Mouse (Mus musculus): ENCODE results near the gene Mecom. TPM values are rescaled to one million over a fixed set of nuclear protein-coding genes. Genes with fewer than 3 reads are reported as not detected.

The Mecom gene
- polyA plus RNA-seq, 1 experiment from 2014 or later = 2.4 TPM

- Histone ChIP-seq H3K4me3 (no peak overlapping the region), H3K4me1 (no peaks in the 10 kb centered on the region), H3K36me3 (no peaks in the 10 kb centered on the region), H3K4me2 (replicated peaks) (no peak overlapping the region), H3K9me3 (no peaks in the 10 kb centered on the region), H3K27ac (replicated peaks) (no peak overlapping the region), H3K27me3 (no peaks in the 10 kb centered on the region), H3K9ac (replicated peaks) (no peak overlapping the region)
- 35% methylated on average over 4 of the region's 4 CpGs for WGBS
- ATAC-seq (replicated peaks) = no peak
These were observed 261.3 kb downstream of the Mecom start for GRCm38 (mm10) chr3:30286529-30286928.

GRCm38 (mm10) chr3:30284094-30284493, 263.7 kb downstream of the Mecom start:
- 69% methylated on average over 4 of the region's 4 CpGs for WGBS
- Histone ChIP-seq H3K27me3 (no peaks in the 10 kb centered on the region), H3K36me3 (no peaks in the 10 kb centered on the region), H3K4me1 (no peaks in the 10 kb centered on the region), H3K4me3 (no peak overlapping the region), H3K9me3 (no peaks in the 10 kb centered on the region), H3K27ac (replicated peaks) (no peak overlapping the region), H3K9ac (replicated peaks) (no peak overlapping the region), H3K4me2 (replicated peaks) (no peak overlapping the region)
- no peak for ATAC-seq (replicated peaks)

DNA sequence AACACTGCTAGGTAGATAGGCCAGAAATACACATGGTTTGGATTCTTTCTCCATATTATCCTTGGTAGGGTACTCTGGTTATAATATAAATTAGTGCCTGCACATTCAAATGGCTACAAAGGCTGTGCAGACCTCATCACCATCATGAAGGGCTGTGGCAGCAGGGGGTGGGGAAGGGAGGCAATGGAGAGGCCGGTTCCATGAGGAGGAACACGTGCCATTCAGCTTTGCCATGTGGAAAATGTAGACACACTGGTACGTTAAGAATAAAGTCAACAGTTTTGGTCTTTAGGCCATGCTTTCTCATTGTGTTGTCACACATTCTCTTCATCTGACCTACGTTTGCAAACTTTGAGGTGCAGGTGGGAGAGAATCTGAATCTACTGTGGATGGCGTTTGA, 264.2 kb downstream of the Mecom start:
- Histone ChIP-seq H3K4me2 (replicated peaks) (no peak overlapping the region), H3K9ac (replicated peaks) (no peak overlapping the region), H3K4me1 (no peaks in the 10 kb centered on the region), H3K27ac (replicated peaks) (no peak overlapping the region), H3K27me3 (no peaks in the 10 kb centered on the region), H3K36me3 (no peaks in the 10 kb centered on the region), H3K4me3 (no peak overlapping the region), H3K9me3 (no peaks in the 10 kb centered on the region)
- ATAC-seq (replicated peaks) = no peak
- WGBS = 84% methylated on average over 5 of the region's 5 CpGs

DNA sequence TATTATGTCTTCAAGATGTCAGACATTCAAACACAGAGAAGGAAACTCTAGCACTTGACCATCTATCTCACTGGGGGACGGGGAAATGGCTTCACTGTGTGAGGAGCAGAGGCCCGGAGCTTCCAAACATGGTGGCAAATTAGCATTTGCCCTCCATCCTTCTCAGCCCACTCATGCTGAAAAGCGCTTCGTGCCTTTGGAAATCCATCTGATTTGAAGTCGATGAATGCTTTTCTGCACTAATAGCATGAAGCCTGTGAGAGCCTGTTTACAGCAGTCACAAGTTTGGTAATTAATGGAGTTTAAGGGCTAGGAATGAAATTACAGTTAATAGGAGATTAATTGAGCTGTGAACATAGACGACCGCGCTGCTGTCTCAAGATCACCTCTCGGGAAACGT, 270.2 kb downstream of the Mecom start:
- 28% methylated on average over 10 of the region's 10 CpGs for WGBS
- H3K36me3 ChIP-seq = no peaks in the 10 kb centered on the region
- no peak for ATAC-seq (replicated peaks)
- no peak overlapping the region for H3K4me3 ChIP-seq
- H3K4me2 ChIP-seq (replicated peaks) = no peak overlapping the region
- H3K9me3 ChIP-seq = no peaks in the 10 kb centered on the region
- H3K9ac ChIP-seq (replicated peaks) = no peak overlapping the region
- H3K27ac ChIP-seq (replicated peaks) = no peak overlapping the region
- no peaks in the 10 kb centered on the region for H3K27me3 ChIP-seq
- H3K4me1 ChIP-seq = no peaks in the 10 kb centered on the region

- Histone ChIP-seq H3K27ac (replicated peaks) (no peak overlapping the region), H3K4me1 (no peaks in the 10 kb centered on the region), H3K9ac (replicated peaks) (no peak overlapping the region), H3K27me3 (no peaks in the 10 kb centered on the region), H3K9me3 (no peaks in the 10 kb centered on the region), H3K36me3 (no peaks in the 10 kb centered on the region), H3K4me3 (no peak overlapping the region), H3K4me2 (replicated peaks) (no peak overlapping the region)
- no peak for ATAC-seq (replicated peaks)
- 57% methylated on average over 8 of the region's 8 CpGs for WGBS
These were observed 271.7 kb downstream of the Mecom start for GRCm38 (mm10) chr3:30276099-30276498.

DNA sequence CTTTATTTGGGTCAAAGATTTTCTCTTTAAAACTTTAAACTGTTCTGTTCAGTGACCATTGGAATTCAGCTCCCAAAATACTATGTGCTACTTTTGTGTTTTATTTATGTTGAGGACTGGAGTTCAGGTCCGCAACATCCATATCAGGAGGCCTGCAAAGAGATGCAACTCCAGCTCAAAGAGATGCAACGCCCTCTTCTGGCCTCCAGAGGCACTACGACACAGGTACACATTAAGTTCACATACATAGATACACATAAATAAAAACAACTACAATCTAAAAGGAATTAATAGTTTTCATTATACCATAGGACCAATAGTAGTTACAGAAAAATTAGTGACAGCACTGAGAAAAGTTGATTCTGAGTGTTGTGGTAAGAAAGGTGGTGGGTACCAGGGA, 278.6 kb downstream of the Mecom start:
- no peak overlapping the region for H3K4me3 ChIP-seq
- whole genome bisulfite sequencing = 64% methylated on average over 3 of the region's 3 CpGs
- no peak overlapping the region for H3K4me2 ChIP-seq (replicated peaks)
- no peaks in the 10 kb centered on the region for H3K27me3 ChIP-seq
- no peaks in the 10 kb centered on the region for H3K4me1 ChIP-seq
- H3K9ac ChIP-seq (replicated peaks) = no peak overlapping the region
- no peaks in the 10 kb centered on the region for H3K9me3 ChIP-seq
- no peaks in the 10 kb centered on the region for H3K36me3 ChIP-seq
- ATAC-seq (replicated peaks) = no peak
- H3K27ac ChIP-seq (replicated peaks) = no peak overlapping the region

DNA sequence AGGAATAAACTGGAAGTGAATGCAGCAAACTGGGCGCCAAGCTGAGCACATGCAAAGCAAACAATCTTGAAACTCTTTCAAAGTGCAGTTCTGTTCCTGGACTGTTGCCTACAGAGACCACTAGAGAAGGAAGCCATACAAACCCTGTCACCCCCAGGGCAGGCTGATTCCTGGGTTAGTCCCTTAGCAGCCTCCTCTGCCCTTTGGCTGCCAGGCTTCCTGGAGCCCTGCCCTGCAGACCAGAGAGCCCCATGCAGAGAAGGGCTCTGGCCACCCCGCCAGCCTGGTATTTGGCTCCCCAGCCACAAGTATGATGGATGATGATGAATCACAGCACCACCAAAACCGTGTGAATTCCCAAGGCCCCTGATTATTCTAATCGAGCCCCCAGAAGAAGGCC, 286.9 kb downstream of the Mecom start:
- WGBS = 50% methylated on average over 4 of the region's 4 CpGs
- Histone ChIP-seq H3K9me3 (no peaks in the 10 kb centered on the region), H3K27me3 (no peaks in the 10 kb centered on the region), H3K4me2 (replicated peaks) (no peak overlapping the region), H3K27ac (replicated peaks) (no peak overlapping the region), H3K9ac (replicated peaks) (no peak overlapping the region), H3K4me1 (no peaks in the 10 kb centered on the region), H3K4me3 (no peak overlapping the region), H3K36me3 (no peaks in the 10 kb centered on the region)
- ATAC-seq (replicated peaks) = no peak

- 78% methylated on average over 10 of the region's 10 CpGs for WGBS
These were observed 289.4 kb downstream of the Mecom start for GRCm38 (mm10) chr3:30258421-30258820.

GRCm38 (mm10) chr3:30257776-30258175, 290.0 kb downstream of the Mecom start:
- H3K4me3 ChIP-seq = no peak overlapping the region
- WGBS = 65% methylated on average over 5 of the region's 5 CpGs
- no peak overlapping the region for H3K4me2 ChIP-seq (replicated peaks)
- no peaks in the 10 kb centered on the region for H3K36me3 ChIP-seq
- no peaks in the 10 kb centered on the region for H3K9me3 ChIP-seq
- H3K27ac ChIP-seq (replicated peaks) = no peak overlapping the region
- H3K27me3 ChIP-seq = no peaks in the 10 kb centered on the region
- no peaks in the 10 kb centered on the region for H3K4me1 ChIP-seq
- ATAC-seq (replicated peaks) = no peak
- H3K9ac ChIP-seq (replicated peaks) = no peak overlapping the region

More at GRCm38 (mm10) chr3:30258421-30258820, 289.4 kb downstream of the Mecom start:
- Histone ChIP-seq H3K4me1 (no peaks in the 10 kb centered on the region), H3K36me3 (no peaks in the 10 kb centered on the region), H3K9ac (replicated peaks) (no peak overlapping the region), H3K27me3 (no peaks in the 10 kb centered on the region), H3K4me3 (no peak overlapping the region), H3K27ac (replicated peaks) (no peak overlapping the region), H3K4me2 (replicated peaks) (no peak overlapping the region), H3K9me3 (no peaks in the 10 kb centered on the region)
- ATAC-seq (replicated peaks) = no peak

- Histone ChIP-seq H3K27me3 (no peaks in the 10 kb centered on the region), H3K4me3 (no peak overlapping the region), H3K4me1 (no peaks in the 10 kb centered on the region), H3K9me3 (no peaks in the 10 kb centered on the region), H3K4me2 (replicated peaks) (no peak overlapping the region), H3K9ac (replicated peaks) (no peak overlapping the region), H3K27ac (replicated peaks) (no peak overlapping the region), H3K36me3 (no peaks in the 10 kb centered on the region)
- WGBS = 82% methylated on average over 7 of the region's 7 CpGs
- no peak for ATAC-seq (replicated peaks)
These were observed 290.9 kb downstream of the Mecom start for GRCm38 (mm10) chr3:30256896-30257295.

DNA sequence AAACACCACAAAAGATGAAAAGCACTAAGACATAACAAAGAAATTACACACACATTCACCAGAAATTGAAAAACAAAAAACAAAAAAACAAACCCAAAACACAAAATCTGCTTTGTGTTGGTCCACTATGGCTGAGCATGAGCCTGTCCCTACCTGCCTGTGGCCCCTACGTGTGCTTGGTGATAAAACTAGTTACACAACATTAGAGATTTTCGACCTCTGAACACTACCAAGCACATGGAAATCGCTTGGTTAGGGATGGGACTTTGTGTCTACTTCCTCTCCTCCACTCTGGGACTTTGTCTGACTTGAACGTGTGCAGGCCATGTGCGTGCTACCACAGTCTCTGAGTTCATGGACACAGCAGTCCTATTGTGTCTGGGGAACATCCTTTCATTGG, 292.0 kb downstream of the Mecom start:
- H3K9ac ChIP-seq (replicated peaks) = no peak overlapping the region
- no peaks in the 10 kb centered on the region for H3K36me3 ChIP-seq
- H3K4me2 ChIP-seq (replicated peaks) = no peak overlapping the region
- ATAC-seq (replicated peaks) = no peak
- H3K27ac ChIP-seq (replicated peaks) = no peak overlapping the region
- H3K27me3 ChIP-seq = no peaks in the 10 kb centered on the region
- H3K4me1 ChIP-seq = no peaks in the 10 kb centered on the region
- WGBS = 92% methylated on average over 5 of the region's 5 CpGs
- no peak overlapping the region for H3K4me3 ChIP-seq
- no peaks in the 10 kb centered on the region for H3K9me3 ChIP-seq

DNA sequence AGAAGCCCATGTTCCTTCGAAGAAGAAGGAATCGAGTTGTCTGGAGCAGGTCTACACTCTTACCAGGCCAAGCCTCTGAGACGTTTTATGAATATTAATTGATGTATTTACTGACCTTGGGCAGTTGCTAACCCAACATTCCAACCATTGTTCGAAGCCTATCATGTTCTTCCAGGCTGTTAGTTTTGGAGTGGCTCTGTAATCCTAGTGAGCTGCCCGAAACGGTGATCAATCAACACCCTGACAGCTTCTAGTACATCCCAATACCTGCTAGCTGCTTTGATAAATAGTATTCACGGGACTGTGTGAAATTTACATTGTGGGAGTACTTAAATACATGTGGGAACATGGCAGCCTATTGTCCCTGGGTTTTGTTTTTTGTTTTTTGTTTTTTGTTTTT, 293.4 kb downstream of the Mecom start:
- Histone ChIP-seq H3K36me3 (no peaks in the 10 kb centered on the region), H3K27me3 (no peaks in the 10 kb centered on the region), H3K9me3 (no peaks in the 10 kb centered on the region), H3K4me2 (replicated peaks) (no peak overlapping the region), H3K27ac (replicated peaks) (no peak overlapping the region), H3K4me3 (no peak overlapping the region), H3K4me1 (no peaks in the 10 kb centered on the region), H3K9ac (replicated peaks) (no peak overlapping the region)
- 67% methylated on average over 7 of the region's 7 CpGs for WGBS
- ATAC-seq (replicated peaks) = no peak

GRCm38 (mm10) chr3:30253714-30254113, 294.1 kb downstream of the Mecom start:
- 94% methylated on average over 5 of the region's 5 CpGs for WGBS
- Histone ChIP-seq H3K4me2 (replicated peaks) (no peak overlapping the region), H3K9ac (replicated peaks) (no peak overlapping the region), H3K4me1 (no peaks in the 10 kb centered on the region), H3K36me3 (no peaks in the 10 kb centered on the region), H3K27ac (replicated peaks) (no peak overlapping the region), H3K9me3 (no peaks in the 10 kb centered on the region), H3K4me3 (no peak overlapping the region), H3K27me3 (no peaks in the 10 kb centered on the region)
- ATAC-seq (replicated peaks) = no peak
